Mouse (Mus musculus): Measurements from ENCODE around the gene Epas1. TPM values are rescaled to one million over a fixed set of nuclear protein-coding genes. Genes with fewer than 3 reads are reported as not detected.

Gene Epas1
- polyA plus RNA-seq, 1 experiment from 2014 or later: 5.3 TPM

DNA sequence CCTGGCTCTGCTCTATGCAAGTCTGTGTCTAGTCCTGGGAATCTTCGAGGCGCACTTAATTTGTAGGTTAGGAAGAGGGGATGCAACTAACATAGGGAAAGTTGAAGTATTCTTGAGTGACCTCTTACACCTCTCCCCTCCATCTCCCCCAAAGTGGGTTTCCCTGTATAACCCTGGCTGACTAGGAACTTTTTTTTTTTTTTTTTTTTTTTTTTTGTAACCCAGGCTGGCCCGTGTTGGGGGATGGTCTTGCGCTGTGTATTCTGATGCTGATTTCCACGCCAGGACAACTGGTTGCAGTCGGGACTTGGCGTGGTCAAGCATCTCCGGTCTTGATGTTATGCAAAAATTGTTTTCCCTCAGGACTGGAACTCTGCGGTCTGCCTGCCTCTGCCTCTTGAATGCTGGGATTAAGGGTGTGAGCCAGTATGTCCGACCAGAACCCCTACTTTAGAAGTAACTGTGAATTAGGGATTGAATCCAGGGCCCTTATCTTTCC is 2.1 kb upstream of the Epas1 start:
- 87% methylated on average over 10 of the region's 10 CpGs for WGBS
- no peak overlapping the region for H3K4me2 ChIP-seq (ENCODE audit: low read depth, low read length)
- no peak overlapping the region for H3K27ac ChIP-seq (ENCODE audit: low read length)
- no peaks in the 10 kb centered on the region for H3K36me3 ChIP-seq (ENCODE audit: control insufficient read depth, insufficient read depth, low read length)
- no peak overlapping the region for H3K4me3 ChIP-seq (replicated peaks; ENCODE audit: low read length)
- H3K4me1 ChIP-seq (ENCODE audit: control insufficient read depth, insufficient read depth, low read length): peaks cover 8% of the 10 kb centered on the region; the same call in 1 of the 2 replicates
- no peak overlapping the region for H3K9ac ChIP-seq (ENCODE audit: low read length)
- no peak for ATAC-seq (ENCODE audit: insufficient read depth, low FRiP score)
- H3K27me3 ChIP-seq (ENCODE audit: control insufficient read depth, insufficient read depth, low read length): peaks cover 28% of the 10 kb centered on the region
- no peaks in the 10 kb centered on the region for H3K9me3 ChIP-seq (replicated peaks; ENCODE audit: control insufficient read depth, low read length)

DNA sequence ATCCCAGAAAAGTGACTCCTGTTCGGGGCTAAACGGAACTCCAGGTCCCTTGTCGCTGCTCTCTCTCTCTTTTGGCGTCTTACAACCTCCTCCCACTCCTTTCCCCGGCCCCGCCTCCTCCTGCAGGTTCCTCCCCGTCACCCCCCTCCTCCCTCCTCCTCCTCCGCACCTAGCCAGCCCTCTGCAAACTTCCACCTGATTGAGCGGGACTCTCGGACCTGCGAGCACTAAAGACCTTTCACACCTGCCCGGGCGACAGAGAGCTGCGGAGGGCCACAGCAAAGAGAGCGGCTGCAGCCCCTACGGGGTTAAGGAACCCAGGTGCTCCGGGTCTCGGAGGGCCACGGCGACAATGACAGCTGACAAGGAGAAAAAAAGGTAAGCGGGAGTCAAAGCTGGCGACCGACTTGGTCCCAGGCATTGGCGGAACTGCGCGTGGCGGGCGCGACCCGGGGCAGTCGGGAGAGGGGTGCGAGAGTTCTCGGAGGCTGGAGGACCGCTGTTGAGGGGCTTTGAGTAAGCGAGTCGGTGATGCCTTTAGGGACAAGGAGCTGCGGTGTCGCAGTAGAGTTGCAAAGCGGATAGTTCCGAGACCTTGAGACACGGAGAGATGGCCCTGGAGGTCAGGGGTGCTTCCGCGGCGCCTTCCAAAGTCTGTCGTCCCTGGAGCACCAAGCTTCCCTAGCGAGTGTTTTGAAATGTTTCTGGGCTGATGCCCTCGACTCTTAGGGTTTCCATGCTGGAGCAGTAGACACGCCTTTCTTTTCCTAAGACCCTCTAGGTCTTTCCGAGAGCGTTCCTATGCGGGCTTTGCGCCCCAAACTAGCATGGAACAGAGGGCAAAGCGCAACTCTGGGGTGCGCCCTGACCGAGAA is 668 bp downstream of the Epas1 start:
- no peaks in the 10 kb centered on the region for H3K36me3 ChIP-seq (ENCODE audit: control insufficient read depth, insufficient read depth, low read length)
- peak overlapping the region; percentile 73 for H3K9ac ChIP-seq (ENCODE audit: low read length)
- under 1% methylated on average over 55 of the region's 55 CpGs for WGBS
- peak overlapping the region; percentile 51 for H3K4me3 ChIP-seq (replicated peaks; ENCODE audit: low read length)
- H3K9me3 ChIP-seq (replicated peaks; ENCODE audit: control insufficient read depth, low read length): no peaks in the 10 kb centered on the region
- H3K4me1 ChIP-seq (ENCODE audit: control insufficient read depth, insufficient read depth, low read length): peaks cover 8% of the 10 kb centered on the region; the same call in 1 of the 2 replicates
- H3K4me2 ChIP-seq (ENCODE audit: low read depth, low read length): peak overlapping the region; percentile 90
- ATAC-seq (ENCODE audit: insufficient read depth, low FRiP score): peak; percentile 79
- H3K27ac ChIP-seq (ENCODE audit: low read length): peak overlapping the region; percentile 66; the same call in 1 of the 2 replicates
- H3K27me3 ChIP-seq (ENCODE audit: control insufficient read depth, insufficient read depth, low read length): peaks cover 33% of the 10 kb centered on the region

DNA sequence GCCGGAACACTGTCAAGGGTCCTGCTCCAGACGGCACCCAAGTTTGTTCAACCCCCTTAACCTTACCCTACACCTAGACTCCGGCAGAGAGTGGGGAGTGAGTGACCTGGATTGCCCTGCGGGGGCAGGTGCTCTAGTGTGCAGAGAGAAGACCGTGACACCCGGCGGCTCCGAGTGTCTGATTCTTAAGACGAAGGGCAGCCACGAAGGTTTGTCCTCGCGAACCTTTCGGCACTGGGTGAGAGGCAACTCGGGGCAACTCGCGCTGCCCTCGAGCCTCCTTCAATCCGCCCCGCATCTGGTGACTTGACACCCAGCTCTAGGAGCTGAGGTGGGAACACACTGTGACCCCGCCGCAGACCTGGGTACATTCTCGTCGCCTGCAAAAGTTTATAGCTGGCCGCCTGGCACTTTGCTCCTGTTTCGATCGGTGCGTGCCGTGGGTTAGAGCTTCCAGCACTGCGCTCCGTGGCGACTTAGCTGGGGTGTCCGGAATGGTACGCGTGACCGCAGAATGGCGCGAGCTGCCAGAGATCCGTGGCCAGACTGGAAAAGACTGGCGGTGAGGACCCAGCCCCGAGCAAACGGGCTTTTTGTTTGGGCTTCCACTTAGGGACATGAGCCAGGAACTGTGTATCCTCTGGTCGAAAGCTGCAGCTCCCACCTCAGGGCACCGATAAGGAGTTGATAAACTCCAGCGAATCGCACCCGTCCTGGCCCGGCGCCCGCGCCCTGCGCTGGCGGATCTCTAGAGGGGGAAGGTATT is 1.5 kb downstream of the Epas1 start:
- ATAC-seq (ENCODE audit: insufficient read depth, low FRiP score): no peak
- peaks cover 33% of the 10 kb centered on the region for H3K27me3 ChIP-seq (ENCODE audit: control insufficient read depth, insufficient read depth, low read length)
- H3K27ac ChIP-seq (ENCODE audit: low read length): no peak overlapping the region
- H3K4me1 ChIP-seq (ENCODE audit: control insufficient read depth, insufficient read depth, low read length): peaks cover 8% of the 10 kb centered on the region; the same call in 1 of the 2 replicates
- peak overlapping the region; percentile 51 for H3K4me3 ChIP-seq (replicated peaks; ENCODE audit: low read length)
- H3K9ac ChIP-seq (ENCODE audit: low read length): peak overlapping the region; percentile 73
- no peaks in the 10 kb centered on the region for H3K36me3 ChIP-seq (ENCODE audit: control insufficient read depth, insufficient read depth, low read length)
- 2% methylated on average over 52 of the region's 52 CpGs for WGBS
- peak overlapping the region; percentile 90 for H3K4me2 ChIP-seq (ENCODE audit: low read depth, low read length)
- no peaks in the 10 kb centered on the region for H3K9me3 ChIP-seq (replicated peaks; ENCODE audit: control insufficient read depth, low read length)

DNA sequence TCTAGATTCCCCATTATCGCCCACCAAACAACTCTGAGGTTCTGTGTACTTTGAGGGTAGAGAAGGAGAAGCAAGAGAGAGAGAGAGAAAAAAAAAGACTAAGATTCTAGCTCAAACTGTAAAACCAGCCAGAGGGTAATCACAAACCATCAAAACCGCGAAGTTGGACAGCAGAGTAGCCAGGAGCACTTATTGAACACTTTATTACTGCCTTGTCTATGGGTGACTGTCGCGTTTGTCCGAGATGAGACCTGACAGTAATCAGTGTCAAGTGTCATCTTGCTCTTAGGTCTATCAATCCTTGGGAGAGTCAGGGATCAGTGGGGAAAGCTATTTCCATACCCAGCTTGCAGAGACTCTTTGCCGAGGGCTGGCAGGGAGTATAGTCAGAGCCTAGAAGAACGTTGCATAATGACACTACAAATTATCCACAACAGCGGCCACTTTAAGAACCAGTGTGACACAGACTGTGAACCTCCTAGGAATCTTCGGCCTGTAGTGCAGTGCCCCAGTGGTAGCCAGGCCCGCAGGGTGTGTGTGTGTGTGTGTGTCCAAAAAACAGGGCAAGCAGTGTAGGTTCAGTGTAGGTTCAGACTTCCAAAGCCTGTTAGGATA is 2.2 kb downstream of the Epas1 start:
- ATAC-seq (ENCODE audit: insufficient read depth, low FRiP score): no peak
- peaks cover 33% of the 10 kb centered on the region for H3K27me3 ChIP-seq (ENCODE audit: control insufficient read depth, insufficient read depth, low read length)
- H3K4me3 ChIP-seq (replicated peaks; ENCODE audit: low read length): peak overlapping the region; percentile 51
- no peak overlapping the region for H3K27ac ChIP-seq (ENCODE audit: low read length)
- no peaks in the 10 kb centered on the region for H3K9me3 ChIP-seq (replicated peaks; ENCODE audit: control insufficient read depth, low read length)
- no peaks in the 10 kb centered on the region for H3K36me3 ChIP-seq (ENCODE audit: control insufficient read depth, insufficient read depth, low read length)
- peaks cover 8% of the 10 kb centered on the region; the same call in 1 of the 2 replicates for H3K4me1 ChIP-seq (ENCODE audit: control insufficient read depth, insufficient read depth, low read length)
- 33% methylated on average over 11 of the region's 11 CpGs for WGBS
- H3K4me2 ChIP-seq (ENCODE audit: low read depth, low read length): peak overlapping the region; percentile 90
- H3K9ac ChIP-seq (ENCODE audit: low read length): peak overlapping the region; percentile 73

DNA sequence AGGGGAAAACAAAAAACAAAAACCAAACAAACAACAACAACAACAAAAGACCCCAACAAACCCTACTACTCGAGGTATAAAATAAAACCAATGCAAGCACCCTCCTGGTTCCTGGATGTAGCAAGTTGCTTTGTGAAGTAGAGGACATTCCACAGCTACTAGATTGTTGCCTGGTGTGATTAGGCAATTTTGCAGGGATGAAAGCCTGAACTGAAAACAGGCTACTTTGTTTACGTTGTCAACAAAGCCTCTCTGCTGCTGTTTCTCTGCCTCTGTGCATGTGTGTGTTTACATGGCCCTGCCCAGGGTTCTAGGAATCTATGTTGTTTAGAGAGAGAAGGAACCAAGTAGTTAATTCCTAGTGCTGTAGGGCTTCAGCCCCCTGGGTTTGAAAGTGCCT is 4.1 kb downstream of the Epas1 start:
- WGBS: 30% methylated on average over 2 of the region's 2 CpGs

DNA sequence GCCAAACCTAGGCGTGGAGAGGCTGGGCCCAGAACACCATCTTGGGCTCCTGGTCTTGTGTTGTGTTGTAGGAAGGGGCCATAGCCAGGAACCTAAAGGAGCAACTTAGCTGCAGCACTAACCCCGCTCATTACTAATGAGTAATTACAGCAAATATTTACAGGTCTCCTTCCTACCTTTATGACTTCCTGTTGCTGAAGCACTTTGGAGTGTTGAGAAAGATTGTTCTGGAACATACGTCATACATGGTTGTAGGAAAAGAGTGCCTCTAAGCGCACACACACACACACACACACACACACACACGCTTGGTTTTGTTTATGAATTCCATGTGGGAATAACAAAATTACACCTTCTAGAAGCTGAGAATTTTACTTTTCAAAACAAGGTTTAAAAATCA is 8.4 kb downstream of the Epas1 start:
- Histone ChIP-seq H3K9me3 (replicated peaks; ENCODE audit: control insufficient read depth, low read length) (no peaks in the 10 kb centered on the region), H3K4me3 (replicated peaks; ENCODE audit: low read length) (no peak overlapping the region), H3K27ac (ENCODE audit: low read length) (no peak overlapping the region), H3K27me3 (ENCODE audit: control insufficient read depth, insufficient read depth, low read length) (no peaks in the 10 kb centered on the region), H3K36me3 (ENCODE audit: control insufficient read depth, insufficient read depth, low read length) (no peaks in the 10 kb centered on the region), H3K9ac (ENCODE audit: low read length) (no peak overlapping the region), H3K4me1 (ENCODE audit: control insufficient read depth, insufficient read depth, low read length) (peaks cover 7% of the 10 kb centered on the region; the same call in 1 of the 2 replicates), H3K4me2 (ENCODE audit: low read depth, low read length) (no peak overlapping the region)
- no peak for ATAC-seq (ENCODE audit: insufficient read depth, low FRiP score)
- WGBS: 71% methylated on average over 5 of the region's 5 CpGs

More for the DNA sequence above, 4.1 kb downstream of the Epas1 start:
- peaks cover 28% of the 10 kb centered on the region for H3K27me3 ChIP-seq (ENCODE audit: control insufficient read depth, insufficient read depth, low read length)
- peaks cover 12% of the 10 kb centered on the region; the same call in 1 of the 2 replicates for H3K4me1 ChIP-seq (ENCODE audit: control insufficient read depth, insufficient read depth, low read length)
- no peak for ATAC-seq (ENCODE audit: insufficient read depth, low FRiP score)
- no peaks in the 10 kb centered on the region for H3K36me3 ChIP-seq (ENCODE audit: control insufficient read depth, insufficient read depth, low read length)
- H3K9me3 ChIP-seq (replicated peaks; ENCODE audit: control insufficient read depth, low read length): no peaks in the 10 kb centered on the region
- no peak overlapping the region for H3K4me3 ChIP-seq (replicated peaks; ENCODE audit: low read length)
- no peak overlapping the region for H3K27ac ChIP-seq (ENCODE audit: low read length)
- H3K9ac ChIP-seq (ENCODE audit: low read length): no peak overlapping the region
- H3K4me2 ChIP-seq (ENCODE audit: low read depth, low read length): no peak overlapping the region

DNA sequence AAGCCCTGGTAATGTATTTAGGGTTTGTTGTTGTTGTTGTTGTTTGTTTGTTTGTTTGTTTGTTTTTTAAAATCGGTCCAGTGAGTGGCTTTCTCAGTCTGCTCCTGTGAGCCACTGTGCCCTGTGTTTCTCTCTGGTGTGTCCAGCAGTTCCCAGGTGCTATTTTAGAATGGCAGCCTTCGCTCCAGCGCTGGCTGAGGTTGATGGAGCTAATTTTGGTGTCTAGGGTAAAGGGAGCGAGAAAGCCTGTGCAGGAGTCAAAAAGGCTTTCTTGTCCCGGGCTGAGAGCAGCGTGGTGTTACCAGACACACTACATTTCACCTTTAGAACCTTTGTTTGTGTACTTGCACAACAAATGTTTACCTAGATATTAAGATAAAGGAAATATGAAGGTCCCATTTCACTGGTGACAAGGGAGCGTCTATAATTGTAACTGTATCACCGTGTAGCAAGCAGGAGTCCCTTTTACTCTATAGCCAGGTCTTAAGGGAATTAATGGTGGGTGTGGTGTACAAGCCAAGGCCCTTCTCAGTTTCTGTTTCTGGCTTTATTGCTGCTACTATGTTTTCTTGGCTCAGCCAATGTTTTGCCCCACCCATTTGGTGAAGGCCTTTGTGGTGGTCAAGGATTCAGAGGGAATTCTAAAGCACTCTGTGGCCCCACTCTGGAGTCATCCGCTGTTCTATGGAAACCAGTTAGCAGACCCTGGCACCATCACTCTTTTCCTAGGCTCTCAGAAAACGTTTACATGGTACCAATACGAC is 9.2 kb downstream of the Epas1 start:
- H3K4me3 ChIP-seq (replicated peaks; ENCODE audit: low read length): no peak overlapping the region
- no peaks in the 10 kb centered on the region for H3K9me3 ChIP-seq (replicated peaks; ENCODE audit: control insufficient read depth, low read length)
- 73% methylated on average over 11 of the region's 11 CpGs for WGBS
- H3K27me3 ChIP-seq (ENCODE audit: control insufficient read depth, insufficient read depth, low read length): no peaks in the 10 kb centered on the region
- no peak overlapping the region for H3K27ac ChIP-seq (ENCODE audit: low read length)
- H3K36me3 ChIP-seq (ENCODE audit: control insufficient read depth, insufficient read depth, low read length): no peaks in the 10 kb centered on the region
- H3K9ac ChIP-seq (ENCODE audit: low read length): no peak overlapping the region
- H3K4me1 ChIP-seq (ENCODE audit: control insufficient read depth, insufficient read depth, low read length): peaks cover 7% of the 10 kb centered on the region; the same call in 1 of the 2 replicates
- no peak overlapping the region for H3K4me2 ChIP-seq (ENCODE audit: low read depth, low read length)
- no peak for ATAC-seq (ENCODE audit: insufficient read depth, low FRiP score)

DNA sequence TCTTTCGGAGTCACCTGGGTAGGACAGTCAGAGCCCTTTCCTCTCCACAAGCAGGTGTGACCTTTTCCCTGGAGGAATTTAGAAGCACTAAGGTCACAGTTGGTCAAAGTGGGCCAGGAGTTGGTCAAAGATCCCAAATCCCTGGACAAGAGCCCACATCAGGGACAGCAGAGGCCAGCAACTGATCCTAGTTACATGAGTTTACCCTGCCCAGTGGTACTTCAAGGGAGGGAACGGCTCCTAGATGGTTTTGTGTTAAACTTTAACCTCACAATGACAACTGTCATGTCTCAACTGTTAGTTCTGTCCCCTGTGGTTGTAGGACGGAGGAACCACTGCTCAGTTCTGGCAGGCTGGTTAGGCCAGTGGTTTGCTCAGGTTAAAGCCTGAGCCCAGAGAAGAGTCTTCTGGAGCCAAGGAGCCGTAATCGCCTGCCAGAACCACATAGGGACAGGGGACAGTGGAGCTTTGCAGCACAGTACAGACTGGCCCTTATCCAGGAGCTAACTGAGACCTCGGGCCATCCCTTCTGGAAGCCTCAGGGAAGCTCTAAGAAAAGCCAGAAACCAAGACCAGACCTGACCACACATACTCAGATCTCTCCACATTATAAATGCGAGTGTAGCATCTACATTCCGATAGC is 12.4 kb downstream of the Epas1 start:
- Histone ChIP-seq H3K4me2 (ENCODE audit: low read depth, low read length) (no peak overlapping the region), H3K4me3 (replicated peaks; ENCODE audit: low read length) (no peak overlapping the region), H3K9ac (ENCODE audit: low read length) (no peak overlapping the region), H3K4me1 (ENCODE audit: control insufficient read depth, insufficient read depth, low read length) (peaks cover 20% of the 10 kb centered on the region), H3K27ac (ENCODE audit: low read length) (no peak overlapping the region), H3K36me3 (ENCODE audit: control insufficient read depth, insufficient read depth, low read length) (no peaks in the 10 kb centered on the region), H3K9me3 (replicated peaks; ENCODE audit: control insufficient read depth, low read length) (no peaks in the 10 kb centered on the region), H3K27me3 (ENCODE audit: control insufficient read depth, insufficient read depth, low read length) (no peaks in the 10 kb centered on the region)
- ATAC-seq (ENCODE audit: insufficient read depth, low FRiP score): no peak
- WGBS: 82% methylated on average over 8 of the region's 8 CpGs

All from stomach, embryonic 16.5 days (tissue).